In the genomic region with DNA sequence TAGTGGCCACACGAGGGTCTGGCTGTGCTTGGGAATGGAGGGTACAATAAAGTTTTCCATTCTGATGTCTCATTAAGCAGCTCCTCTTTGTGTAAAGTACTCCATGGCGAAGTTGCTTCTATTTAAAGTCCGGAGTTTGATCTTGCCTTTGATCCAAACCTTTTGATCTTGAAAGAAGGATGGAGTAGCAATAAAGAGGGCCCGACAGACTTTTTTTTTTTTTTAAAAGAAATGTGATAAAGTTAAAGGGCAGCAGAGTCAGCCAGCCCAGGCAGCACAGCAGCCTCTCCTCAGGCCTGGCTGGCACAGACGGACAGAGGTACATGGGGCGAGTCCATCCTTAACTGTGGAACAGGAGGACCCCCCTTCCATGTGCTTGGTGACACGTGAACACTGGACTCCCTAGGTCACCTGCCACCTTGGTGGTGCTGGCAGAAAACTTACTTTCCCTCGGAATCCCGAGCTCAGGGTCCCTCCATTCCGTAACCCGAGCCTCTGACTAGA, we compare ENCODE assay signal across 8 mouse cellular contexts.
DNase-seq lines count a peak whose midpoint lies in the region; ATAC-seq and TF ChIP-seq lines count a peak whose summit lies in the region.

No protein-coding gene starts in this region.

- DNase-seq in cerebellum, adult 2 months, result no peak
- no peak for DNase-seq in cerebellum, adult 8-10 months
- peak; percentile 45 for DNase-seq in 416B (ENCODE audit: low read depth)
- DNase-seq in urinary bladder, adult 2 months (ENCODE audit: low spot score), result no peak
- no peak for DNase-seq in right cerebral cortex, postnatal 36 days (ENCODE audit: low spot score in 2 of 2)

- peaks cover 21% of the 10 kb centered on the region for H3K4me1 ChIP-seq in cerebellum, adult 2 months (ENCODE audit: control insufficient read depth, insufficient read depth, low read length)
- H3K4me1 ChIP-seq in embryonic facial prominence, embryonic 15.5 days, result peaks cover 43% of the 10 kb centered on the region
- H3K4me1 ChIP-seq in intestine, embryonic 15.5 days (replicated peaks), result peaks cover 26% of the 10 kb centered on the region
- H3K4me1 ChIP-seq in neural tube, embryonic 12.5 days, result peaks cover 20% of the 10 kb centered on the region

- no peak for TF ChIP-seq CTCF in cerebellum, adult 2 months (IDR thresholded peaks at IDR 0.05; ENCODE audit: borderline replicate concordance, insufficient read depth, low read depth, low read length)

- ATAC-seq in embryonic facial prominence, embryonic 15.5 days (ENCODE audit: insufficient number of reproducible peaks, low FRiP score, low TSS enrichment, low read depth), result peak; percentile 41; the same call in 1 of the 2 replicates
- peak; percentile 76 for ATAC-seq in intestine, embryonic 15.5 days
- peak; percentile 67 for ATAC-seq in neural tube, embryonic 12.5 days (ENCODE audit: low FRiP score, low read depth)

- H3K36me3 ChIP-seq in embryonic facial prominence, embryonic 15.5 days, result no peaks in the 10 kb centered on the region
- H3K36me3 ChIP-seq in intestine, embryonic 15.5 days, result peaks cover 5% of the 10 kb centered on the region; the same call in 1 of the 2 replicates
- no peaks in the 10 kb centered on the region for H3K36me3 ChIP-seq in neural tube, embryonic 12.5 days

- H3K9me3 ChIP-seq in embryonic facial prominence, embryonic 15.5 days (replicated peaks), result no peaks in the 10 kb centered on the region
- no peaks in the 10 kb centered on the region for H3K9me3 ChIP-seq in intestine, embryonic 15.5 days
- H3K9me3 ChIP-seq in neural tube, embryonic 12.5 days, result no peaks in the 10 kb centered on the region

- WGBS in cerebellum, adult 2 months, result 8% methylated on average over 11 of the region's 11 CpGs
- WGBS in embryonic facial prominence, embryonic 15.5 days, result 6% methylated on average over 11 of the region's 11 CpGs
- 7% methylated on average over 11 of the region's 11 CpGs for WGBS in intestine, embryonic 15.5 days
- 4% methylated on average over 11 of the region's 11 CpGs for WGBS in neural tube, embryonic 12.5 days

- peak overlapping the region; percentile 91 for H3K4me3 ChIP-seq in cerebellum, adult 2 months (replicated peaks; ENCODE audit: insufficient read depth, low read depth, low read length)
- H3K4me3 ChIP-seq in embryonic facial prominence, embryonic 15.5 days (replicated peaks), result peak overlapping the region; percentile 61
- peak overlapping the region; percentile 64 for H3K4me3 ChIP-seq in intestine, embryonic 15.5 days (replicated peaks)
- peak overlapping the region; percentile 55 for H3K4me3 ChIP-seq in neural tube, embryonic 12.5 days

- no peak for TF ChIP-seq POLR2A in cerebellum, adult 2 months (IDR thresholded peaks at IDR 0.05; ENCODE audit: borderline replicate concordance, insufficient read depth, low read length)

- no peaks in the 10 kb centered on the region for H3K27me3 ChIP-seq in cerebellum, adult 2 months (ENCODE audit: control insufficient read depth, insufficient read depth, low read length)
- H3K27me3 ChIP-seq in embryonic facial prominence, embryonic 15.5 days, result no peaks in the 10 kb centered on the region
- H3K27me3 ChIP-seq in intestine, embryonic 15.5 days (replicated peaks), result no peaks in the 10 kb centered on the region
- H3K27me3 ChIP-seq in neural tube, embryonic 12.5 days (replicated peaks), result no peaks in the 10 kb centered on the region

- H3K27ac ChIP-seq in cerebellum, adult 2 months (ENCODE audit: insufficient read depth, low read length), result peak overlapping the region; percentile 88
- H3K27ac ChIP-seq in embryonic facial prominence, embryonic 15.5 days (replicated peaks), result peak overlapping the region; percentile 94
- peak overlapping the region; percentile 96 for H3K27ac ChIP-seq in intestine, embryonic 15.5 days
- H3K27ac ChIP-seq in neural tube, embryonic 12.5 days, result no peak overlapping the region

- peak overlapping the region; percentile 56 for H3K4me2 ChIP-seq in embryonic facial prominence, embryonic 15.5 days (replicated peaks)
- peak overlapping the region; percentile 83 for H3K4me2 ChIP-seq in intestine, embryonic 15.5 days (replicated peaks)
- peak overlapping the region; percentile 65 for H3K4me2 ChIP-seq in neural tube, embryonic 12.5 days (replicated peaks)

- peak overlapping the region; percentile 64; the same call in 1 of the 2 replicates for H3K9ac ChIP-seq in embryonic facial prominence, embryonic 15.5 days
- peak overlapping the region; percentile 76 for H3K9ac ChIP-seq in intestine, embryonic 15.5 days
- H3K9ac ChIP-seq in neural tube, embryonic 12.5 days, result peak overlapping the region; percentile 71
